Mouse (Mus musculus): ENCODE data around the gene Plppr1. TPM values are rescaled to one million over a fixed set of nuclear protein-coding genes. Genes with fewer than 3 reads are reported as not detected.
A peak's percentile ranks its signal among the peaks of the same experiment; 100 is the strongest.

The Plppr1 gene
- total RNA-seq (2014; rRNA removed) (53.3 and 60.3 TPM in 2 replicates), polyA plus RNA-seq (2015; fragmentation: Nextera tagmentation; extraction: Ambion mirVana) (54.6 and 59.8 TPM in 2 replicates)

DNA sequence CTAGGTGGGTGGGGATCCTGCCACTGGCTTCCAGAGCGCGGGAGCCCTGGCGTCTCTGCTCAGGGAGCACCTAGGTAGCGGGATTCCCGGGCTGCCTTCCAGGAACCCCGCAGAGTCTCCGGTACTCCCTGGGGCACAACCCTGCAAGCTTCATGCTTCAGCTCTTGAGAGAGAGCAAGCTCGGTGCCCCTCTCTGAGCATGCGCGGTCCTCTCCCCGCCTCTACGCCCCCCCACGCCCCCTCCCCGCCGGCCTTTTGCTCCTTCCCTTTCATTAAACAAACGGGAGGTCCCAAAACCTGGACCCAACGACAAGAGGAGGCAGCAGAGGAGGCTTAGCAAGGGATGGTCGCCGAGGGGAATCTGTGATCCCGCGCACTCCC lies at the start of gene Plppr1:
Plppr1 (plus strand) TSS at position 253 of the 381 bp plus-strand sequence.
- 2% methylated on average over 19 of the region's 21 CpGs for WGBS
- H3K4me2 ChIP-seq (ENCODE audit: low read depth): peak within 1 kb of the TSS; percentile 65
- H3K4me3 ChIP-seq (ENCODE audit: low read depth, low read length): peak within 1 kb of the TSS; percentile 76
- DNase-seq: peak; percentile 91
- peak within 1 kb of the TSS; percentile 81 for H3K9ac ChIP-seq
- H3K36me3 ChIP-seq (ENCODE audit: insufficient read depth): no peaks in the 10 kb centered on the region
- peak; percentile 92 for ATAC-seq
- no peak for TF ChIP-seq CTCF (IDR thresholded peaks at IDR 0.05; ENCODE audit: low read depth)
- H3K27ac ChIP-seq (ENCODE audit: low read depth, low read length): peak within 1 kb of the TSS; percentile 85
- no peaks in the 10 kb centered on the region for H3K27me3 ChIP-seq (ENCODE audit: insufficient read depth, low read length)
- H3K9me3 ChIP-seq (ENCODE audit: low read length): no peaks in the 10 kb centered on the region
- no peaks in the 10 kb centered on the region; the same call in 1 of the 2 replicates for H3K4me1 ChIP-seq (ENCODE audit: insufficient read depth)

- DNase-seq (no peak), ATAC-seq (no peak)
- no peak for TF ChIP-seq CTCF (IDR thresholded peaks at IDR 0.05; ENCODE audit: low read depth)
- no peak overlapping the region for H3K9ac ChIP-seq
- no peaks in the 10 kb centered on the region for H3K9me3 ChIP-seq (ENCODE audit: low read length)
- no peaks in the 10 kb centered on the region for H3K4me1 ChIP-seq (ENCODE audit: insufficient read depth)
- no peaks in the 10 kb centered on the region for H3K27me3 ChIP-seq (ENCODE audit: insufficient read depth, low read length)
- H3K36me3 ChIP-seq (ENCODE audit: insufficient read depth): no peaks in the 10 kb centered on the region
- H3K4me2 ChIP-seq (ENCODE audit: low read depth): no peak overlapping the region
- H3K27ac ChIP-seq (ENCODE audit: low read depth, low read length): no peak overlapping the region
- no peak overlapping the region for H3K4me3 ChIP-seq (ENCODE audit: low read depth, low read length)
Observed at GRCm38 (mm10) chr4:49016701-49017100, 42.4 kb upstream of the Plppr1 start.

DNA sequence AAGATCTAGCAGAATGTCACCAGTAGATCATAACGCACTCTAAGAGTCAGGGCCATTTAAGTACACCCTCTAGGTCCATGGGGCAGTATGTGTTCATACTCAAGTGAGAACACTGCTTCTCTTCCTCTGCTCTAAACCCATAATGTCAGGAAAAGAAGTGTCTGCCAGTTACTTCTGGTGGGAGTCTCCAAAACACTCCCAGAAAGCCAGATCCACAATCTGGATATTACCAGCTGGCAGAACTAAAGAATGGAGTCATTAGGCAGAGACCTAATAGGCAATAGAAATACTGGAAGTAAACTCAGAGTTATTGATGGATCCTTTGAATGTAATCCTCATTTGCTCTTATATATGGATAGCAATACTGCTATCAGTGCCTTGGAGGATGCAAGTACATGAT lies 35.9 kb upstream of the Plppr1 start:
- no peaks in the 10 kb centered on the region for H3K4me1 ChIP-seq (ENCODE audit: insufficient read depth)
- ATAC-seq (no peak), DNase-seq (no peak)
- no peak overlapping the region for H3K27ac ChIP-seq (ENCODE audit: low read depth, low read length)
- no peaks in the 10 kb centered on the region for H3K9me3 ChIP-seq (ENCODE audit: low read length)
- no peaks in the 10 kb centered on the region for H3K27me3 ChIP-seq (ENCODE audit: insufficient read depth, low read length)
- WGBS: 97% methylated on average over 1 of the region's 1 CpGs
- H3K9ac ChIP-seq: no peak overlapping the region
- no peaks in the 10 kb centered on the region for H3K36me3 ChIP-seq (ENCODE audit: insufficient read depth)
- H3K4me2 ChIP-seq (ENCODE audit: low read depth): no peak overlapping the region
- TF ChIP-seq CTCF (IDR thresholded peaks at IDR 0.05; ENCODE audit: low read depth): no peak
- no peak overlapping the region for H3K4me3 ChIP-seq (ENCODE audit: low read depth, low read length)

- no peak overlapping the region for H3K4me3 ChIP-seq (ENCODE audit: low read depth, low read length)
- no peak for TF ChIP-seq CTCF (IDR thresholded peaks at IDR 0.05; ENCODE audit: low read depth)
- 0 out of 2 replicates have a peak, but pooled peaks cover 4% of the 10 kb centered on the region for H3K4me1 ChIP-seq (ENCODE audit: insufficient read depth)
- H3K36me3 ChIP-seq (ENCODE audit: insufficient read depth): no peaks in the 10 kb centered on the region
- H3K4me2 ChIP-seq (ENCODE audit: low read depth): no peak overlapping the region
- no peaks in the 10 kb centered on the region for H3K27me3 ChIP-seq (ENCODE audit: insufficient read depth, low read length)
- H3K27ac ChIP-seq (ENCODE audit: low read depth, low read length): no peak overlapping the region
- no peak overlapping the region for H3K9ac ChIP-seq
- no peaks in the 10 kb centered on the region for H3K9me3 ChIP-seq (ENCODE audit: low read length)
- ATAC-seq (no peak), DNase-seq (no peak)
- WGBS: 64% methylated on average over 4 of the region's 4 CpGs
Observed at GRCm38 (mm10) chr4:49038311-49038710, 20.8 kb upstream of the Plppr1 start.

DNA sequence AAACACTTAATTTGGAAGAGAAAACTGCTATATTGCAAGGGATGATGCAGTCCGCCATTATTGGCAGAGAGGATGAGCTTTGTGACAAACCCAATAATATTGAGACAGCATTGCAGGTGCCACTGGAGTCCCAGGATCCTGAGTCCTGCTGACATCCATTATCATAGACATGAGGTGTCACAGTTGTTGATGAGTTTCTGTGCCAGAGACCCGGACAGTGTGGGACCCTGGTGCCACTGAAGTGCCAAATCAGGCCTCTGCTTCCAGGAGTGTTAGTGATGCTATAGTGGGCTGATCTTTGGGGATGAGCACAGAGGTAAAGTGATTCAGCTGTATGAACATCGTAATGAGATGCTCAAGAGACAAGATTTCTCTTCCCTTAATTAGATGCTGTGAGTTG lies 19.2 kb upstream of the Plppr1 start:
- ATAC-seq (no peak), DNase-seq (no peak)
- H3K36me3 ChIP-seq (ENCODE audit: insufficient read depth): no peaks in the 10 kb centered on the region
- H3K4me1 ChIP-seq (ENCODE audit: insufficient read depth): 0 out of 2 replicates have a peak, but pooled peaks cover 4% of the 10 kb centered on the region
- TF ChIP-seq CTCF (IDR thresholded peaks at IDR 0.05; ENCODE audit: low read depth): no peak
- no peaks in the 10 kb centered on the region for H3K27me3 ChIP-seq (ENCODE audit: insufficient read depth, low read length)
- no peaks in the 10 kb centered on the region for H3K9me3 ChIP-seq (ENCODE audit: low read length)
- no peak overlapping the region for H3K9ac ChIP-seq
- no peak overlapping the region for H3K4me2 ChIP-seq (ENCODE audit: low read depth)
- 70% methylated on average over 3 of the region's 3 CpGs for WGBS
- H3K27ac ChIP-seq (ENCODE audit: low read depth, low read length): no peak overlapping the region
- no peak overlapping the region for H3K4me3 ChIP-seq (ENCODE audit: low read depth, low read length)

DNA sequence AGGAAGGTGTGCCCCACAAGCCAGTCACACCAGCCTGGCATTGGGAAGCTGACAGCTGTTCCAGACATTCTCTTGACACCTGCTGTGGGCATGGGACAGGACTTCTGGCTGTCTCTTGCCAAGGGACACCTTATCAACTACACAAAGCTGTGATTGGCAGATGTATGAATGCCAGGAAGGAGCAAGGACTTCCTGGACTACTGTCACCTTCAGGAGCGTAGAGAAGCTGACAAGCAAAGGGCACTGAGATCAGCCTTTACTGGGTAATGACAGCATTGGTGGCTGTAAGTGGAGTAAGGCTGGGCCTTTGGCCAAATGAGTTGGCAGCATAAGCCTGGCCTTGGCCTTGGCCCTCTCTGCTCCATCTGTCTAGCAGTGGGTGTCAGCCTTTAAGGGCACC lies 17.4 kb upstream of the Plppr1 start:
- DNase-seq (peak; percentile 62), ATAC-seq (peak; percentile 95)
- 40% methylated on average over 1 of the region's 1 CpGs for WGBS
- Histone ChIP-seq H3K36me3 (ENCODE audit: insufficient read depth) (no peaks in the 10 kb centered on the region), H3K4me1 (ENCODE audit: insufficient read depth) (0 out of 2 replicates have a peak, but pooled peaks cover 4% of the 10 kb centered on the region), H3K27me3 (ENCODE audit: insufficient read depth, low read length) (no peaks in the 10 kb centered on the region), H3K4me3 (ENCODE audit: low read depth, low read length) (no peak overlapping the region), H3K27ac (ENCODE audit: low read depth, low read length) (no peak overlapping the region), H3K9me3 (ENCODE audit: low read length) (no peaks in the 10 kb centered on the region), H3K4me2 (ENCODE audit: low read depth) (no peak overlapping the region), H3K9ac (no peak overlapping the region)
- TF ChIP-seq CTCF (IDR thresholded peaks at IDR 0.05; ENCODE audit: low read depth): no peak

GRCm38 (mm10) chr4:49050628-49051027 lies 8.4 kb upstream of the Plppr1 start:
- Histone ChIP-seq H3K36me3 (ENCODE audit: insufficient read depth) (no peaks in the 10 kb centered on the region), H3K9ac (no peak overlapping the region), H3K4me1 (ENCODE audit: insufficient read depth) (no peaks in the 10 kb centered on the region), H3K4me2 (ENCODE audit: low read depth) (no peak overlapping the region), H3K9me3 (ENCODE audit: low read length) (no peaks in the 10 kb centered on the region), H3K4me3 (ENCODE audit: low read depth, low read length) (no peak overlapping the region), H3K27ac (ENCODE audit: low read depth, low read length) (no peak overlapping the region), H3K27me3 (ENCODE audit: insufficient read depth, low read length) (no peaks in the 10 kb centered on the region)
- ATAC-seq: no peak
- TF ChIP-seq CTCF (IDR thresholded peaks at IDR 0.05; ENCODE audit: low read depth): no peak
- no peak for DNase-seq
- WGBS: 47% methylated on average over 1 of the region's 1 CpGs

Data from forebrain, postnatal 0 days (tissue).